Mouse (Mus musculus): ENCODE data around the gene Emc7. TPM values are rescaled to one million over a fixed set of nuclear protein-coding genes. Genes with fewer than 3 reads are reported as not detected.
A peak's percentile ranks its signal among the peaks of the same experiment; 100 is the strongest.

Gene Emc7
- total and polyA plus RNA-seq, 2 experiments from 2014 or later, result 7.0 to 22.7 TPM

DNA sequence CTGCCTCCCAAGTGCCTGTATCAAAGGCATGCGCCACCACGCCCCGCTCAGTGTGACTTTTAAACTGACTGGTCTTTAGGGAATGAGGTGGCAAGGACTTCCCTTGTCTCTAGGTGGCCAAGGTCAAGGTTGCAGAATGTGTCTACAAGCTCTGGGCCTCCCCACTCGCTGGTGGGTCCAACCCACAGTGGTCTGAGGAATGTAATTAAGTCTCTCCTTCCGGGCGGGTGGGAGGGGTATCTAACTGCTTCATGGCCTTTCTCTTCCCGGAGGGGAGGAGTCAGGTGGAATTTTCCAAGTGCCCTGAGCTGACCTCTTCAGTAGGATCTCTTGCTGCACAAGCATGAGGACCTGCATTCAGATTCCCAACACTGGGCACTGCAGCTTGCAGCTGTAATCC lies 43.1 kb downstream of the Emc7 start:
- Histone ChIP-seq H3K4me3 (ENCODE audit: low read depth, low read length) (no peak overlapping the region), H3K4me2 (ENCODE audit: low read depth, low read length) (no peak overlapping the region), H3K9ac (replicated peaks; ENCODE audit: low read depth, low read length) (no peak overlapping the region), H3K9me3 (replicated peaks; ENCODE audit: control insufficient read depth, low read length) (no peaks in the 10 kb centered on the region), H3K4me1 (ENCODE audit: control insufficient read depth, insufficient read depth) (peaks cover 12% of the 10 kb centered on the region; the same call in 1 of the 2 replicates), H3K36me3 (replicated peaks; ENCODE audit: control insufficient read depth, insufficient read depth, low read length) (no peaks in the 10 kb centered on the region), H3K27ac (ENCODE audit: low read depth) (no peak overlapping the region; the same call in 1 of the 2 replicates), H3K27me3 (ENCODE audit: control insufficient read depth, insufficient read depth, low read length) (no peaks in the 10 kb centered on the region)
- WGBS, result 63% methylated on average over 7 of the region's 7 CpGs
- no peak for TF ChIP-seq EP300 (IDR thresholded peaks at IDR 0.05; ENCODE audit: low read depth)
- no peak for TF ChIP-seq CTCF (IDR thresholded peaks at IDR 0.05; ENCODE audit: low read depth)
- ATAC-seq (ENCODE audit: insufficient read depth, low read depth) (no peak), DNase-seq (ENCODE audit: low spot score) (no peak)

DNA sequence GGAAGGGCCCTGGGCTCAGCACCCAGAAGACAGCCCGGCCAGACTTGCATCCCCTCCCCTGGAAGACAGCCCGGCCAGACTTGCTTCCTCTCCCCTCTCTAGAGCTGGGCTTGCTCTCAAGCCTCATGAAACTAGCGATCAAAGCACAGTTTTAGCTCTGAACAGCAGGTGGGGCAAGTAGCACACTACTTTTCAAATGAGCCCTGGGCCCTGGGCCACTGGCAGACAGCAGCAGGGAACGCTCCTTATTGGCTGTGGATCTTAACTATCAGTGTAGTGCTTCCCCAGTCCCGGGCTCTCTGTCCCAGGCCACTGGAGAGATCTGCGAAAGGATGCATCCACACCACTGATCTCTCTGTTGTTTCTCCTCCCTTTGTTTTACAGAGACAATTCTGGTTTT lies 46.4 kb downstream of the Emc7 start:
- Histone ChIP-seq H3K4me1 (ENCODE audit: control insufficient read depth, insufficient read depth) (peaks cover 4% of the 10 kb centered on the region; the same call in 1 of the 2 replicates), H3K27ac (ENCODE audit: low read depth) (no peak overlapping the region), H3K4me3 (ENCODE audit: low read depth, low read length) (no peak overlapping the region), H3K9ac (replicated peaks; ENCODE audit: low read depth, low read length) (no peak overlapping the region), H3K36me3 (replicated peaks; ENCODE audit: control insufficient read depth, insufficient read depth, low read length) (no peaks in the 10 kb centered on the region), H3K9me3 (replicated peaks; ENCODE audit: control insufficient read depth, low read length) (no peaks in the 10 kb centered on the region), H3K4me2 (ENCODE audit: low read depth, low read length) (no peak overlapping the region), H3K27me3 (ENCODE audit: control insufficient read depth, insufficient read depth, low read length) (no peaks in the 10 kb centered on the region)
- TF ChIP-seq CTCF (IDR thresholded peaks at IDR 0.05; ENCODE audit: low read depth), result peak; percentile 84
- no peak for TF ChIP-seq EP300 (IDR thresholded peaks at IDR 0.05; ENCODE audit: low read depth)
- 4% methylated on average over 6 of the region's 6 CpGs for WGBS
- peak; percentile 89 for ATAC-seq (ENCODE audit: insufficient read depth, low read depth)
- DNase-seq (ENCODE audit: low spot score), result peak; percentile 82

DNA sequence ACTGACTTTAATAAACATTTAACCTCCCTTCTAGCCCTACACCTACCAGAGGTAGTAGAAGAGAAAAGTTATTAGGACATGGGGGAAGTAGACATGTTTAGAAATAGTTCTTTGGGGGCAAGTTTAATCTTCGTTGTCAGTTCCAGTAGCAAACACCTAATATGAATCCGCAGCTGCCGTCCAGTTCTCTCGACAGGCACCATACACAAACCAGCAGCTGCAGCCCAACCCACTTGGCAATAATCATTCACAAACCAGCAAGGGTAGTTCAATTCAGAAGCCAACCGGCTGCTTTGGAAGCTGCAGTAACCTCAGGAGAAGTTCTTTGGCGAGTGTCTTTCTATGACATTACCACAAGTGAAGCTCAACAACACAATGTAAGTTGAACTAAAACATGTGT lies 49.2 kb downstream of the Emc7 start:
- no peak for DNase-seq (ENCODE audit: low spot score)
- Histone ChIP-seq H3K4me2 (ENCODE audit: low read depth, low read length) (no peak overlapping the region), H3K4me3 (ENCODE audit: low read depth, low read length) (no peak overlapping the region), H3K27ac (ENCODE audit: low read depth) (no peak overlapping the region), H3K9ac (replicated peaks; ENCODE audit: low read depth, low read length) (no peak overlapping the region), H3K4me1 (ENCODE audit: control insufficient read depth, insufficient read depth) (no peaks in the 10 kb centered on the region), H3K36me3 (replicated peaks; ENCODE audit: control insufficient read depth, insufficient read depth, low read length) (no peaks in the 10 kb centered on the region), H3K9me3 (replicated peaks; ENCODE audit: control insufficient read depth, low read length) (no peaks in the 10 kb centered on the region), H3K27me3 (ENCODE audit: control insufficient read depth, insufficient read depth, low read length) (no peaks in the 10 kb centered on the region)
- TF ChIP-seq EP300 (IDR thresholded peaks at IDR 0.05; ENCODE audit: low read depth) (no peak), CTCF (IDR thresholded peaks at IDR 0.05; ENCODE audit: low read depth) (no peak)
- ATAC-seq (ENCODE audit: insufficient read depth, low read depth), result no peak
- WGBS, result 81% methylated on average over 6 of the region's 6 CpGs

DNA sequence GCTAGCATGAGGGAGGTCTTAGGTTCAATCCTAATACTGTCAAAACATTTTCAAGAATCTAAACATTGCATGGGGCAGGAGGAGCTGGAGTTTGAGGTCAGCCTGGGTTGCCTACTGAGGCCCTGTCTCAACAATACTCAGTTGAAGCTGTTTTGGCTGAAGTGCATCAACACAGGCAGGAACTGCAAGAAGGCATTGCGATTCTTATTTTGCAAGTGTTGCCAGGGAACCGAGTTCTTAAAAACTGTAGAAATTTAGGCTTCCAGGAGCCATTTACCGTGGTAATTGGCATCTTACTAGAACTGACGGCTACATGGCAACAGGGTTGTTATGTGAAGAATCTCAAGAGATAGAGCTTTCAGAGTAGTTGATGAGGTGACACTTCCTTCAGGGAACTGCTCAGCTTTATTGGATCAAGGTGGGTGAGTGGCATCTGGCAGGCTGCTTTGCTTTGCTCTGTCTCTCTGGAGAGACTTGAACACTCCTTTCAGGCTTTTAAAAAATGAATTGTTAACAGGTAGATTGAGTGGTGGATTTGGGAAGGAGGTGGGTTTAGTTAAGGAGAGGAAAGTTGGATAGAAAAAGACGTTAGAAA lies 52.1 kb downstream of the Emc7 start:
- H3K4me3 ChIP-seq (ENCODE audit: low read depth, low read length), result no peak overlapping the region
- DNase-seq (ENCODE audit: low spot score) (no peak), ATAC-seq (ENCODE audit: insufficient read depth, low read depth) (no peak)
- H3K4me2 ChIP-seq (ENCODE audit: low read depth, low read length), result no peak overlapping the region
- H3K9me3 ChIP-seq (replicated peaks; ENCODE audit: control insufficient read depth, low read length), result no peaks in the 10 kb centered on the region
- no peaks in the 10 kb centered on the region for H3K36me3 ChIP-seq (replicated peaks; ENCODE audit: control insufficient read depth, insufficient read depth, low read length)
- 70% methylated on average over 5 of the region's 5 CpGs for WGBS
- H3K27ac ChIP-seq (ENCODE audit: low read depth), result no peak overlapping the region
- H3K27me3 ChIP-seq (ENCODE audit: control insufficient read depth, insufficient read depth, low read length), result no peaks in the 10 kb centered on the region
- H3K4me1 ChIP-seq (ENCODE audit: control insufficient read depth, insufficient read depth), result no peaks in the 10 kb centered on the region
- TF ChIP-seq EP300 (IDR thresholded peaks at IDR 0.05; ENCODE audit: low read depth), result no peak
- no peak for TF ChIP-seq CTCF (IDR thresholded peaks at IDR 0.05; ENCODE audit: low read depth)
- H3K9ac ChIP-seq (replicated peaks; ENCODE audit: low read depth, low read length), result no peak overlapping the region

DNA sequence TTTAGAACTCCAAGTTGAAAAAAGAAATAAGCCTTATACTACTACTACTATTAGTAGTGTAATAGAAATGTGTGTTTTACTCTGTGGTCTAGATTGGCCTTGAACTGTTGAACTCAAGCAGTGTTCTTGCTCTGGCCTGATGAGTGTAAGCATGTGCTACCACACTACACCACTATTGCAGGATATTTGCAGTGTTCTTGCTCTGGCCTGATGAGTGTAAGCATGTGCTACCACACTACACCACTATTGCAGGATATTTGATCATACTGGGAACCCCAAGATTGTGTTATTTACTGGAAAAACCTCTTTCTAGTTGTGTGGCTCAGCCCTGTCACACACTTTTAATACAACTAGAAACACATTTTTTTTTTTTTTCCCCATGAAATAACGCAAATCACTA lies 52.6 kb downstream of the Emc7 start:
- no peak overlapping the region for H3K4me3 ChIP-seq (ENCODE audit: low read depth, low read length)
- no peak overlapping the region for H3K27ac ChIP-seq (ENCODE audit: low read depth)
- no peak overlapping the region for H3K9ac ChIP-seq (replicated peaks; ENCODE audit: low read depth, low read length)
- no peaks in the 10 kb centered on the region for H3K4me1 ChIP-seq (ENCODE audit: control insufficient read depth, insufficient read depth)
- ATAC-seq (ENCODE audit: insufficient read depth, low read depth) (no peak), DNase-seq (ENCODE audit: low spot score) (no peak)
- no peaks in the 10 kb centered on the region for H3K36me3 ChIP-seq (replicated peaks; ENCODE audit: control insufficient read depth, insufficient read depth, low read length)
- TF ChIP-seq CTCF (IDR thresholded peaks at IDR 0.05; ENCODE audit: low read depth) (no peak), EP300 (IDR thresholded peaks at IDR 0.05; ENCODE audit: low read depth) (no peak)
- H3K27me3 ChIP-seq (ENCODE audit: control insufficient read depth, insufficient read depth, low read length), result no peaks in the 10 kb centered on the region
- H3K9me3 ChIP-seq (replicated peaks; ENCODE audit: control insufficient read depth, low read length), result no peaks in the 10 kb centered on the region
- 85% methylated on average over 1 of the region's 1 CpGs for WGBS
- H3K4me2 ChIP-seq (ENCODE audit: low read depth, low read length), result no peak overlapping the region

DNA sequence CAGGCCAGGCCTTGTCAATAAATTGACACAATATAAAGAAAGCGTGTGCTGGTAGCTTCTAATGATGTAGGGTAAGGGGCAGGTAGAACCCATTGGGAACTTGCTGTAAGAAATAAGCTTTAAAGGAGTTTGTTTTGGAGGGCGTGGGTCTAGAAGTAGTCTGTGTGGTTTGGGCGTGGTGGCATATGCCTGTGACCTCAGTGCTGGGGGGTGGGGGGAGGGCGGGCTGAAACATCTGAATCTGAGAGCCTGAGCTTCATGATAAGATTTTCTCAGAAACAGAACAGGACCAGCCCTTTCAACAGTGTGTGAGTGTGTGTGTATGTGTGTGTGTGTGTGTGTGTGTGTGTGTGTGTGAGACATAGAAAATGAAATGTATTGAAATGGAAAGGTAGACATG lies 55.3 kb downstream of the Emc7 start:
- Histone ChIP-seq H3K9me3 (replicated peaks; ENCODE audit: control insufficient read depth, low read length) (no peaks in the 10 kb centered on the region), H3K27ac (ENCODE audit: low read depth) (no peak overlapping the region), H3K4me3 (ENCODE audit: low read depth, low read length) (no peak overlapping the region), H3K27me3 (ENCODE audit: control insufficient read depth, insufficient read depth, low read length) (no peaks in the 10 kb centered on the region), H3K36me3 (replicated peaks; ENCODE audit: control insufficient read depth, insufficient read depth, low read length) (no peaks in the 10 kb centered on the region), H3K4me1 (ENCODE audit: control insufficient read depth, insufficient read depth) (no peaks in the 10 kb centered on the region), H3K9ac (replicated peaks; ENCODE audit: low read depth, low read length) (no peak overlapping the region), H3K4me2 (ENCODE audit: low read depth, low read length) (no peak overlapping the region)
- ATAC-seq (ENCODE audit: insufficient read depth, low read depth) (no peak), DNase-seq (ENCODE audit: low spot score) (no peak)
- TF ChIP-seq CTCF (IDR thresholded peaks at IDR 0.05; ENCODE audit: low read depth), result no peak
- WGBS, result 59% methylated on average over 4 of the region's 4 CpGs
